Mouse (Mus musculus) regulatory T cell (primary cell): ENCODE data around the gene Acat2.
"Not testable (repeated sequence)": the region's sequence is repeated elsewhere in the genome, so short reads cannot be mapped to it uniquely, and the experiment has no call there.

ENCODE experiments used
- in situ Hi-C: fragments of 300-600 bp; cut with MboI, MseI; formaldehyde crosslinking; loops from one replicate; pipeline ENCODE4 v1.15.1; 2025; ENCODE audit warnings: high pct_unique_total_duplicates

The Acat2 gene

GRCm38 (mm10) chr17:12959377-12959776 lies 1.2 kb downstream of the Acat2 start:
- in situ Hi-C loops, result not testable (repeated sequence)

GRCm38 (mm10) chr17:12956664-12957063 lies 3.9 kb downstream of the Acat2 start:
- in situ Hi-C loops, result no loop called here

GRCm38 (mm10) chr17:12949669-12950068 lies 10.9 kb downstream of the Acat2 start:
- in situ Hi-C loops, result no loop called here

- in situ Hi-C loops, result no loop called here
Measured at GRCm38 (mm10) chr17:12942459-12943162, 17.9 kb downstream of the Acat2 start.

GRCm38 (mm10) chr17:12941543-12942260 lies 18.8 kb downstream of the Acat2 start:
- in situ Hi-C loops, result no loop called here

- in situ Hi-C loops, result no loop called here
Measured at GRCm38 (mm10) chr17:12940151-12940805, 20.3 kb downstream of the Acat2 start, which contains the start of gene Acat3. Gene Acat3, minus strand, starts transcription at chr17:12940600.

- in situ Hi-C loops, result not testable (repeated sequence)
Measured at GRCm38 (mm10) chr17:12939377-12940148, 21.0 kb downstream of the Acat2 start.

GRCm38 (mm10) chr17:12938077-12938476 lies 22.5 kb downstream of the Acat2 start:
- in situ Hi-C loops, result no loop called here

- in situ Hi-C loops, result no loop called here
Measured at GRCm38 (mm10) chr17:12937412-12937970, 23.1 kb downstream of the Acat2 start.

- in situ Hi-C loops, result no loop called here
Measured at GRCm38 (mm10) chr17:12935719-12936118, 24.8 kb downstream of the Acat2 start.

- in situ Hi-C loops, result not testable (repeated sequence)
Measured at GRCm38 (mm10) chr17:12931576-12931975, 29.0 kb downstream of the Acat2 start.

- in situ Hi-C loops, result no loop called here
Measured at GRCm38 (mm10) chr17:12925703-12926180, 34.8 kb downstream of the Acat2 start.

- in situ Hi-C loops, result no loop called here
Measured at GRCm38 (mm10) chr17:12925001-12925400, 35.5 kb downstream of the Acat2 start.

GRCm38 (mm10) chr17:12921073-12921472 lies 39.5 kb downstream of the Acat2 start:
- in situ Hi-C loops, result loop anchor here (5.0 kb wide), 1 partner anchor 41 kb away; the partner anchor contains the start of gene Acat2

GRCm38 (mm10) chr17:12916588-12917380 lies 43.8 kb downstream of the Acat2 start:
- in situ Hi-C loops, result loop anchor here (10.0 kb wide), 1 partner anchor 768 kb away; no protein-coding TSS in a partner anchor

- in situ Hi-C loops, result loop anchor here (10.0 kb wide), 1 partner anchor 769 kb away; no protein-coding TSS in a partner anchor
Measured at GRCm38 (mm10) chr17:12915881-12916583, 44.5 kb downstream of the Acat2 start, which contains the start of gene Mrpl18. Gene Mrpl18, minus strand, starts transcription at chr17:12916345.

GRCm38 (mm10) chr17:12915488-12915880 lies 45.1 kb downstream of the Acat2 start, which contains the start of gene Tcp1:
Gene Tcp1, plus strand, starts transcription at chr17:12915701.
- in situ Hi-C loops, result loop anchor here (10.0 kb wide), 1 partner anchor 769 kb away; no protein-coding TSS in a partner anchor

GRCm38 (mm10) chr17:12910391-12910790 lies 50.2 kb downstream of the Acat2 start:
- in situ Hi-C loops, result loop anchor here (5.0 to 10.0 kb wide), 2 partner anchors 33 to 774 kb away; partner anchors contain the start of gene Mrgprh
